Mouse (Mus musculus): Measurements from ENCODE around the gene Plekha5. TPM values are rescaled to one million over a fixed set of nuclear protein-coding genes. Genes with fewer than 3 reads are reported as not detected.

Plekha5 gene
- polyA plus RNA-seq, 1 experiment from 2014 or later, result 5.2 TPM

DNA sequence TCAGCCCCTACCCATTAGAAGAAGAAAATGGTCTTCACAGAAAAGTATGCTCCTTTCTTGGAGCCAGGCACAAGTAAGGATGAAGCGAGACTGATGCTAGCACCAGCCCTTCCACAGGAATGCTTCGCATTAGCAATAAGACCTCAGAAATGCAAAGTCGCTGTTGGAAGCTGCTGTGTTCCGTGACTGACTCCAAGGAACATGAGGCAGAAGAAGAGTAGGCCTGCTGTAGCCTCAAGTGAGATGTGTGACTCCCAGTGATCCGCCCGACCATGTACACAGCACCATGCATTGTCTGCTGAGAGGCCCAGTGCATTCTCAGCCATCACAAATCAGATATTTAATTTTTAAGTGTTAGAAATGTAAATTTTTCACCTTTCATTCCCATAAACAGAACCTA lies 41.0 kb downstream of the Plekha5 start:
- WGBS (ENCODE audit: insufficient replicate concordance), result 84% methylated on average over 6 of the region's 6 CpGs
- Histone ChIP-seq H3K9ac (replicated peaks) (no peak overlapping the region), H3K4me3 (ENCODE audit: low read depth, low read length) (no peak overlapping the region), H3K9me3 (ENCODE audit: low read length) (no peaks in the 10 kb centered on the region), H3K27me3 (ENCODE audit: insufficient read depth, low read length) (no peaks in the 10 kb centered on the region), H3K27ac (ENCODE audit: low read depth) (no peak overlapping the region), H3K4me2 (ENCODE audit: low read depth, low read length) (no peak overlapping the region), H3K4me1 (ENCODE audit: insufficient read depth) (0 out of 2 replicates have a peak, but pooled peaks cover 3% of the 10 kb centered on the region), H3K36me3 (replicated peaks; ENCODE audit: insufficient read depth, low read length) (no peaks in the 10 kb centered on the region)
- DNase-seq (no peak), ATAC-seq (no peak)
- no peak for TF ChIP-seq EP300 (IDR thresholded peaks at IDR 0.05; ENCODE audit: low read depth)
- no peak for TF ChIP-seq CTCF (IDR thresholded peaks at IDR 0.05; ENCODE audit: low read depth)

DNA sequence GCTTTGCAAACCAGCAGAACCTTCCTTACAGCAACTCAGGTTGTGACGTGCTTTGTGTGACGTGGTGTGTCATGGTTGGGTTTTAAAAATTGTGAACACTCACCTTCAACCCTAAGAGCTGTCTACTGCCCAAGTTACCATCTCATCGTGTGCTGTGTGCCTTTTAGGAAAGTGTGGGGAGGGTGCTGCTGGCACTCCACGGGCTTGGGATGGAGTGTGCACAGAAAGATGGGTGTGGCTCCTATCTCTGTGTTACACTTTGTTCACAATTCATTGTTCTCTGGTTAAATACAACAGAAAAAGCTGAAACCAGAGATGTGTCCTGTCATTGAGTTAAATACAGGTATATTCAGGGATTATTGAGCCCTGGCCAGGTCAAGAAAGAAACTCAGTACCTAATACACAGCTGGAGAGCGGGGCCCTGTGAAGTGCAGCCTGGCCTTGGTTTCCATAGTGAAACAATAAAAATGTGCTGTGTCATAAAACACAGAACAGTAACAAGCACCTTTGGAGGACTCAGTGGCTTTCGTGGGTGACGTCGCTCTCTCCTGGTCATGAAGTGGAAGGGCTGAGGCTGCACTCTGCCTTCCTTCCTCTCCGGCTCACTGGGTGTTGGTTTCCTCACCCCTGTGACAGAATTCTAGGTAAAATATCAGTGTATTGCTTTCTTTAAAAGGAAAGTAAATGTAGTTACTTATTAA lies 42.2 kb downstream of the Plekha5 start:
- H3K9ac ChIP-seq (replicated peaks), result no peak overlapping the region
- no peak overlapping the region for H3K4me3 ChIP-seq (ENCODE audit: low read depth, low read length)
- DNase-seq, result no peak
- TF ChIP-seq EP300 (IDR thresholded peaks at IDR 0.05; ENCODE audit: low read depth) (no peak), CTCF (IDR thresholded peaks at IDR 0.05; ENCODE audit: low read depth) (no peak; the same call in 1 of the 2 replicates)
- no peaks in the 10 kb centered on the region for H3K27me3 ChIP-seq (ENCODE audit: insufficient read depth, low read length)
- no peaks in the 10 kb centered on the region for H3K36me3 ChIP-seq (replicated peaks; ENCODE audit: insufficient read depth, low read length)
- peak; percentile 36; the same call in 1 of the 2 replicates for ATAC-seq
- no peak overlapping the region for H3K4me2 ChIP-seq (ENCODE audit: low read depth, low read length)
- no peak overlapping the region for H3K27ac ChIP-seq (ENCODE audit: low read depth)
- H3K9me3 ChIP-seq (ENCODE audit: low read length), result no peaks in the 10 kb centered on the region
- H3K4me1 ChIP-seq (ENCODE audit: insufficient read depth), result 0 out of 2 replicates have a peak, but pooled peaks cover 3% of the 10 kb centered on the region
- WGBS (ENCODE audit: insufficient replicate concordance), result 56% methylated on average over 9 of the region's 9 CpGs

DNA sequence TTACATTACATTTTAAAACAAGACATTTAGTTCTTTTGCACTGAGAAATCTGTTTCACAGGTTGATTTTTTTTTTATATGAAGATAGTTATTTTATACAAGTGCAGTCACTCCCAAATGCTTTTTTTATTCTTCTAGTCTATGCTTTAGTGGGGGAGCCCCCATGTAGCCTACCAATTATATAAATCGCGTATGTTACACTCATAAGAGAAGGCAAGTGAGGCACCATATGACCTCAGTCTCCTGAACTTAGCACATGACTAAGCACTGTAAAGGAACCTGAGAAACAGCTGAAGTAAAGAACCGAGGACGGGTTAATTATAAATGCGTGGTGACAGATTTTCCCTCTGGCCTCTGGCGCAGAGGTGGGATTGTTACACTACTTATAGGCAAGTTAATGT lies 43.0 kb downstream of the Plekha5 start:
- H3K9me3 ChIP-seq (ENCODE audit: low read length), result no peaks in the 10 kb centered on the region
- H3K4me1 ChIP-seq (ENCODE audit: insufficient read depth), result 0 out of 2 replicates have a peak, but pooled peaks cover 3% of the 10 kb centered on the region
- H3K36me3 ChIP-seq (replicated peaks; ENCODE audit: insufficient read depth, low read length), result no peaks in the 10 kb centered on the region
- no peaks in the 10 kb centered on the region for H3K27me3 ChIP-seq (ENCODE audit: insufficient read depth, low read length)
- no peak for ATAC-seq
- DNase-seq, result no peak
- 66% methylated on average over 6 of the region's 6 CpGs for WGBS (ENCODE audit: insufficient replicate concordance)
- no peak overlapping the region for H3K4me2 ChIP-seq (ENCODE audit: low read depth, low read length)
- no peak overlapping the region for H3K9ac ChIP-seq (replicated peaks)
- no peak overlapping the region for H3K4me3 ChIP-seq (ENCODE audit: low read depth, low read length)
- no peak for TF ChIP-seq CTCF (IDR thresholded peaks at IDR 0.05; ENCODE audit: low read depth)
- no peak for TF ChIP-seq EP300 (IDR thresholded peaks at IDR 0.05; ENCODE audit: low read depth)
- no peak overlapping the region for H3K27ac ChIP-seq (ENCODE audit: low read depth)

- no peak overlapping the region for H3K9ac ChIP-seq (replicated peaks)
- H3K4me2 ChIP-seq (ENCODE audit: low read depth, low read length), result no peak overlapping the region
- H3K27me3 ChIP-seq (ENCODE audit: insufficient read depth, low read length), result no peaks in the 10 kb centered on the region
- DNase-seq (no peak), ATAC-seq (no peak)
- H3K27ac ChIP-seq (ENCODE audit: low read depth), result no peak overlapping the region
- WGBS (ENCODE audit: insufficient replicate concordance), result 90% methylated on average over 12 of the region's 12 CpGs
- no peaks in the 10 kb centered on the region for H3K36me3 ChIP-seq (replicated peaks; ENCODE audit: insufficient read depth, low read length)
- TF ChIP-seq EP300 (IDR thresholded peaks at IDR 0.05; ENCODE audit: low read depth) (no peak), CTCF (IDR thresholded peaks at IDR 0.05; ENCODE audit: low read depth) (no peak)
- 0 out of 2 replicates have a peak, but pooled peaks cover 3% of the 10 kb centered on the region for H3K4me1 ChIP-seq (ENCODE audit: insufficient read depth)
- H3K9me3 ChIP-seq (ENCODE audit: low read length), result no peaks in the 10 kb centered on the region
- H3K4me3 ChIP-seq (ENCODE audit: low read depth, low read length), result no peak overlapping the region
Measured at GRCm38 (mm10) chr6:140467851-140468250, 44.0 kb downstream of the Plekha5 start.

DNA sequence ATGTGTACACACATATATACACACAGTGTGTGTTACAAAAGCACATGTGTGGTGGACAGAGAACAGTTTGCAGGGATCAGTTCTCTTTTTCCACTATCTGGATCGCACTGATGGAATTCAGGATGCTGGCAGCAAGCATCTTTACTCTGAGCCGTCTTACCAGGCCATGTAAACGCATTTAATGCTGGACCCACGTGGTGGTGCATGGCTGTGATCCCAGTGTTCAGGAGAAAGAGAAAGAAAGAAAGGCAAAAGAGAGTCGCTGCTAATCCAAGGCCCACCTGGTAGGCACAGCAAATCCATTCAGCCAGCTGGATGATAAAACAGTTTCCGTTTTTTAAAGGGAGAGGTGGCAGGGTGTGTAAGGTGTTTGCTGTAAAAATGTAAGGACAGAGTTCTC lies 45.9 kb downstream of the Plekha5 start:
- Histone ChIP-seq H3K36me3 (replicated peaks; ENCODE audit: insufficient read depth, low read length) (no peaks in the 10 kb centered on the region), H3K4me1 (ENCODE audit: insufficient read depth) (0 out of 2 replicates have a peak, but pooled peaks cover 3% of the 10 kb centered on the region), H3K27ac (ENCODE audit: low read depth) (no peak overlapping the region), H3K4me3 (ENCODE audit: low read depth, low read length) (no peak overlapping the region), H3K9me3 (ENCODE audit: low read length) (no peaks in the 10 kb centered on the region), H3K27me3 (ENCODE audit: insufficient read depth, low read length) (no peaks in the 10 kb centered on the region), H3K9ac (replicated peaks) (no peak overlapping the region), H3K4me2 (ENCODE audit: low read depth, low read length) (no peak overlapping the region)
- DNase-seq (no peak), ATAC-seq (no peak)
- TF ChIP-seq CTCF (IDR thresholded peaks at IDR 0.05; ENCODE audit: low read depth) (no peak), EP300 (IDR thresholded peaks at IDR 0.05; ENCODE audit: low read depth) (no peak)
- WGBS (ENCODE audit: insufficient replicate concordance), result 80% methylated on average over 6 of the region's 6 CpGs

- Histone ChIP-seq H3K9ac (replicated peaks) (no peak overlapping the region), H3K27me3 (ENCODE audit: insufficient read depth, low read length) (no peaks in the 10 kb centered on the region), H3K4me1 (ENCODE audit: insufficient read depth) (no peaks in the 10 kb centered on the region), H3K27ac (ENCODE audit: low read depth) (no peak overlapping the region), H3K4me3 (ENCODE audit: low read depth, low read length) (no peak overlapping the region), H3K9me3 (ENCODE audit: low read length) (no peaks in the 10 kb centered on the region), H3K4me2 (ENCODE audit: low read depth, low read length) (no peak overlapping the region), H3K36me3 (replicated peaks; ENCODE audit: insufficient read depth, low read length) (no peaks in the 10 kb centered on the region)
- no peak for DNase-seq
- WGBS (ENCODE audit: insufficient replicate concordance), result 73% methylated on average over 5 of the region's 5 CpGs
- TF ChIP-seq EP300 (IDR thresholded peaks at IDR 0.05; ENCODE audit: low read depth) (no peak), CTCF (IDR thresholded peaks at IDR 0.05; ENCODE audit: low read depth) (no peak)
- no peak for ATAC-seq
Measured at GRCm38 (mm10) chr6:140471751-140472150, 47.9 kb downstream of the Plekha5 start.

All from liver, postnatal 0 days (tissue).